Mouse (Mus musculus) cerebellum, adult 11 months (tissue): ENCODE results near the gene Zmynd15.
"Not testable (repeated sequence)": the region's sequence is repeated elsewhere in the genome, so short reads cannot be mapped to it uniquely, and the experiment has no call there.

ENCODE experiments used
- DNase-seq: peaks from one replicate; pipeline ENCODE4 v3.0.0; 2022

The Zmynd15 gene

GRCm38 (mm10) chr11:70458688-70459600 lies at the start of gene Zmynd15:
Gene Zmynd15, plus strand, starts transcription at chr11:70459433.
- no peak for DNase-seq

GRCm38 (mm10) chr11:70409594-70410296 lies 49.5 kb upstream of the Zmynd15 start, which contains the start of gene Pelp1:
Gene Pelp1, minus strand, starts transcription at chr11:70410031.
- DNase-seq, result peak; percentile 74

GRCm38 (mm10) chr11:70410297-70410643 lies 49.0 kb upstream of the Zmynd15 start:
- DNase-seq, result no peak

- no peak for DNase-seq
Observed at GRCm38 (mm10) chr11:70412591-70412990, 46.6 kb upstream of the Zmynd15 start.

GRCm38 (mm10) chr11:70413961-70414360 lies 45.3 kb upstream of the Zmynd15 start:
- DNase-seq, result peak; percentile 64

- DNase-seq, result no peak
Observed at GRCm38 (mm10) chr11:70418199-70418598, 41.0 kb upstream of the Zmynd15 start.

GRCm38 (mm10) chr11:70419486-70419885 lies 39.7 kb upstream of the Zmynd15 start:
- DNase-seq, result no peak

- not testable (repeated sequence) for DNase-seq
Observed at GRCm38 (mm10) chr11:70426598-70426997, 32.6 kb upstream of the Zmynd15 start.

- DNase-seq, result no peak
Observed at GRCm38 (mm10) chr11:70431574-70431973, 27.7 kb upstream of the Zmynd15 start.

- peak; percentile 98 for DNase-seq
Observed at GRCm38 (mm10) chr11:70432048-70432894, 27.0 kb upstream of the Zmynd15 start, which contains the start of gene Arrb2. Gene Arrb2, plus strand, starts transcription at chr11:70432635.

GRCm38 (mm10) chr11:70432895-70433568 lies 26.2 kb upstream of the Zmynd15 start:
- no peak for DNase-seq

- DNase-seq, result no peak
Observed at GRCm38 (mm10) chr11:70433569-70433943, 25.7 kb upstream of the Zmynd15 start.

GRCm38 (mm10) chr11:70433951-70434350 lies 25.3 kb upstream of the Zmynd15 start:
- no peak for DNase-seq

- no peak for DNase-seq
Observed at GRCm38 (mm10) chr11:70435476-70435875, 23.8 kb upstream of the Zmynd15 start.

- DNase-seq, result no peak
Observed at GRCm38 (mm10) chr11:70437426-70437825, 21.8 kb upstream of the Zmynd15 start.

- DNase-seq, result no peak
Observed at GRCm38 (mm10) chr11:70438728-70439374, 20.4 kb upstream of the Zmynd15 start.

GRCm38 (mm10) chr11:70440637-70441036 lies 18.6 kb upstream of the Zmynd15 start:
- DNase-seq, result no peak

- no peak for DNase-seq
Observed at GRCm38 (mm10) chr11:70441882-70442281, 17.4 kb upstream of the Zmynd15 start.

- no peak for DNase-seq
Observed at GRCm38 (mm10) chr11:70443964-70444363, 15.3 kb upstream of the Zmynd15 start.

- DNase-seq, result no peak
Observed at GRCm38 (mm10) chr11:70444667-70445066, 14.6 kb upstream of the Zmynd15 start.

GRCm38 (mm10) chr11:70446756-70447155 lies 12.5 kb upstream of the Zmynd15 start:
- DNase-seq, result no peak

- no peak for DNase-seq
Observed at GRCm38 (mm10) chr11:70447373-70447772, 11.9 kb upstream of the Zmynd15 start.
